Mouse (Mus musculus) kidney, adult 2 months (tissue): ENCODE data around the gene Tent5c.

Source experiments
- CTCF ChIP-seq: fragments of 200-500 bp; conservative IDR thresholded peaks from 2 replicates; pipeline ENCODE4 v1.5.1; 2011; ENCODE audit warnings: low read depth, mild to moderate bottlenecking, control low read depth, low read length, moderate library complexity, mixed read lengths; ENCODE audit not compliant: insufficient read depth, insufficient read length
- POLR2A ChIP-seq: fragments of 200-500 bp; IDR thresholded peaks from one replicate; pipeline ENCODE4 v1.6.1; 2011; ENCODE audit warnings: low read depth, low read length, control low read depth

DNA sequence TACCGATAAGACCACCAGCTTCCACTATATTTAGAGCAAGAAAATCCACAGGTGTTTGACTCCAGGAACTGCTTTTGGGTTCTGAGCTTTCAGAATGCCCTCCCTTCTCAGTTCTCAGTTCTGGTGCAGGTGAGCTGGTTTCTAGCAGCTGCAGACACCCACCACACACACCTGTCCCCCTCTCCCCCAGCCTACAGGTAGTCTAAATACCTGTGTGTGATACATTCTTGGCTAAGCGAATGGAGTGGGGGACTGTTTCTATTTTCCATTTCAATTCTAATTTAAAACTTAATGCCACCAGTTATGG lies 25.2 kb downstream of the Tent5c start:
- no peak for TF ChIP-seq POLR2A
- no peak for TF ChIP-seq CTCF
